Mouse (Mus musculus): ENCODE results near the gene Ippk. TPM values are rescaled to one million over a fixed set of nuclear protein-coding genes. Genes with fewer than 3 reads are reported as not detected.

Ippk gene
- polyA plus RNA-seq (2014; fragmentation: Nextera tagmentation; extraction: Ambion mirVana) = 14.8 and 15.8 TPM in 2 replicates

DNA sequence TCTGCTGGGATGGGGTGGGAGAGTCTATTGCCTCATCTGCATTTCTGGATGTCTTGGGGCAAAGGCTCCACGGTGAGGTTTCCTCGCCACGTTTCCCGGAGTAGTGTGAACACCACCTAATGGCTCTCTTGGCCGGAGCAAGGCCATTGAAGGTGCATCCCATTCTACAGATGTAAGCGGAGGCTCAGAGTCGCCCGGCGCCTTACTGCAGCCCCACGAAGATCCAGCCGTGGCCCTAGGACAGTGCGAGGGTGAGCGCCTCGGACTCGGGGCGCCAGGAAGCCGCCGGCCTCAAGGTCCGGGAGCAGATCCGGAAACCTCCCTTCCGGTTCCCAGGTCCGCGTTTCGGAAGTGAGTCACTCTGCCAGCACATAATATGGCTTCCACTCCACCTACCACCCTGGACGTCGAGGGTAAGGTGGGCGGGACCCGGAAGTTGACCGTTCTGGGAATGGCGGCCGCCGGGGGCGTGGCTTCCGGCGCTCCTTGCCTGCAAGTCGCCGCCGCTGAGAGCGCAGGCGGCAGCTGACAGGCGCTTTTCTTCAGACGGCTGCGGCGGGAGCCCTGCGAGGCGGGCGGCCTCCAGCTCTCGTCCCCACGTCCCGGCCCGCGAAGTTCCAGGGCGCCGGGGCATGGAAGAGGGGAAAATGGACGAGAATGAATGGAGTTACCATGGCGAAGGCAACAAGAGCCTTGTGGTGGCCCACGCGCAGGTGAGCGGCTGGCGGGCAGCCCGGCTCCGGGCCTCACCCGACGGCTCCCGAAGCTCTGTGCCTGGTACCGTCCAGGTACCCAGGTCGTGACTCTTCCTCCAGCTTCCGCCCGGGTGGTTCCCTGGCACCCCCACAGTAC lies at the start of gene Ippk:
Gene Ippk (plus strand): TSS at position 496 of the 852 bp plus-strand sequence.
- Histone ChIP-seq H3K4me2 (ENCODE audit: low read depth, low read length) (peak within 1 kb of the TSS; percentile 96), H3K4me1 (ENCODE audit: control insufficient read depth, insufficient read depth, low read length) (peaks cover 21% of the 10 kb centered on the region), H3K9me3 (ENCODE audit: control insufficient read depth, low read length) (no peaks in the 10 kb centered on the region), H3K36me3 (ENCODE audit: control insufficient read depth, insufficient read depth, low read length) (no peaks in the 10 kb centered on the region), H3K4me3 (ENCODE audit: low read depth, low read length) (peak within 1 kb of the TSS; percentile 83), H3K27me3 (ENCODE audit: control insufficient read depth, insufficient read depth, low read length) (no peaks in the 10 kb centered on the region), H3K27ac (ENCODE audit: low read depth, low read length) (peak within 1 kb of the TSS; percentile 86), H3K9ac (replicated peaks; ENCODE audit: low read depth, low read length) (peak within 1 kb of the TSS; percentile 83)
- peak; percentile 98 for ATAC-seq (ENCODE audit: low read depth)
- WGBS = 1% methylated on average over 68 of the region's 69 CpGs

- Histone ChIP-seq H3K9me3 (ENCODE audit: control insufficient read depth, low read length) (no peaks in the 10 kb centered on the region), H3K4me1 (ENCODE audit: control insufficient read depth, insufficient read depth, low read length) (peaks cover 3% of the 10 kb centered on the region; the same call in 1 of the 2 replicates), H3K27me3 (ENCODE audit: control insufficient read depth, insufficient read depth, low read length) (no peaks in the 10 kb centered on the region), H3K9ac (replicated peaks; ENCODE audit: low read depth, low read length) (no peak overlapping the region), H3K4me2 (ENCODE audit: low read depth, low read length) (no peak overlapping the region), H3K4me3 (ENCODE audit: low read depth, low read length) (no peak overlapping the region), H3K27ac (ENCODE audit: low read depth, low read length) (0 out of 2 replicates have a peak overlapping the region, but pooled peaks have one; percentile 39), H3K36me3 (ENCODE audit: control insufficient read depth, insufficient read depth, low read length) (peaks cover 18% of the 10 kb centered on the region)
- WGBS = 44% methylated on average over 3 of the region's 3 CpGs
- peak; percentile 52; the same call in 1 of the 2 replicates for ATAC-seq (ENCODE audit: low read depth)
Observed at GRCm38 (mm10) chr13:49371428-49371899, 49.6 kb upstream of the Ippk start.

GRCm38 (mm10) chr13:49372370-49373060 lies 48.5 kb upstream of the Ippk start:
- Histone ChIP-seq H3K9me3 (ENCODE audit: control insufficient read depth, low read length) (no peaks in the 10 kb centered on the region), H3K4me3 (ENCODE audit: low read depth, low read length) (no peak overlapping the region), H3K27ac (ENCODE audit: low read depth, low read length) (no peak overlapping the region), H3K4me1 (ENCODE audit: control insufficient read depth, insufficient read depth, low read length) (peaks cover 3% of the 10 kb centered on the region; the same call in 1 of the 2 replicates), H3K4me2 (ENCODE audit: low read depth, low read length) (no peak overlapping the region), H3K9ac (replicated peaks; ENCODE audit: low read depth, low read length) (no peak overlapping the region), H3K27me3 (ENCODE audit: control insufficient read depth, insufficient read depth, low read length) (no peaks in the 10 kb centered on the region), H3K36me3 (ENCODE audit: control insufficient read depth, insufficient read depth, low read length) (peaks cover 27% of the 10 kb centered on the region)
- no peak for ATAC-seq (ENCODE audit: low read depth)
- 95% methylated on average over 9 of the region's 9 CpGs for WGBS

- H3K36me3 ChIP-seq (ENCODE audit: control insufficient read depth, insufficient read depth, low read length) = peaks cover 44% of the 10 kb centered on the region
- no peaks in the 10 kb centered on the region for H3K27me3 ChIP-seq (ENCODE audit: control insufficient read depth, insufficient read depth, low read length)
- ATAC-seq (ENCODE audit: low read depth) = no peak
Observed at GRCm38 (mm10) chr13:49374304-49374703, 46.7 kb upstream of the Ippk start.

DNA sequence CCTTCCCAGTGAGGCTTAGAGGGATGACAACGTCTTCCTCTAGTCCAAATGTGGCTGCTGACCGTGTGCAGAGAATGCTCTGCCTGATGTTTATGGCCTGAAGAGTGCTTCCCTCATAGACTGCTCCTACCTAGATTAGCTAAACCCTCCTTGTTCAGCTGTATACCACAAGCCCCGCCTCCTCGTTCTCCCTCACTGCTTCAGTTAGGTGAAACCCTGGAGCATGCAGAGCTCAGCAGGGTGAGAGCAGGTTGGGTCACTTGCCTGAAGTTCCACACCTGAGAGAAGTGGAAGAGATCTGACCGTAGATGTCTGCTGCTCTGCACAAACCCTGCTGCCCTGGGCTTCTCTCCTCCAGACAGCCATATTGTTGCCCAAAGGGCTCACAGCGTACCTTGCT lies 46.3 kb upstream of the Ippk start:
- H3K9ac ChIP-seq (replicated peaks; ENCODE audit: low read depth, low read length) = no peak overlapping the region
- H3K9me3 ChIP-seq (ENCODE audit: control insufficient read depth, low read length) = no peaks in the 10 kb centered on the region
- peaks cover 47% of the 10 kb centered on the region for H3K36me3 ChIP-seq (ENCODE audit: control insufficient read depth, insufficient read depth, low read length)
- H3K4me2 ChIP-seq (ENCODE audit: low read depth, low read length) = no peak overlapping the region
- H3K27me3 ChIP-seq (ENCODE audit: control insufficient read depth, insufficient read depth, low read length) = no peaks in the 10 kb centered on the region
- H3K4me3 ChIP-seq (ENCODE audit: low read depth, low read length) = no peak overlapping the region
- WGBS = 73% methylated on average over 6 of the region's 6 CpGs
- H3K27ac ChIP-seq (ENCODE audit: low read depth, low read length) = no peak overlapping the region
- no peak for ATAC-seq (ENCODE audit: low read depth)
- H3K4me1 ChIP-seq (ENCODE audit: control insufficient read depth, insufficient read depth, low read length) = peaks cover 3% of the 10 kb centered on the region; the same call in 1 of the 2 replicates

More at GRCm38 (mm10) chr13:49374304-49374703, 46.7 kb upstream of the Ippk start:
- 52% methylated on average over 6 of the region's 6 CpGs for WGBS
- Histone ChIP-seq H3K4me1 (ENCODE audit: control insufficient read depth, insufficient read depth, low read length) (peaks cover 3% of the 10 kb centered on the region; the same call in 1 of the 2 replicates), H3K27ac (ENCODE audit: low read depth, low read length) (no peak overlapping the region), H3K9ac (replicated peaks; ENCODE audit: low read depth, low read length) (no peak overlapping the region), H3K4me3 (ENCODE audit: low read depth, low read length) (no peak overlapping the region), H3K9me3 (ENCODE audit: control insufficient read depth, low read length) (no peaks in the 10 kb centered on the region), H3K4me2 (ENCODE audit: low read depth, low read length) (no peak overlapping the region)

GRCm38 (mm10) chr13:49377608-49378007 lies 43.4 kb upstream of the Ippk start:
- H3K4me2 ChIP-seq (ENCODE audit: low read depth, low read length) = no peak overlapping the region
- no peak overlapping the region for H3K27ac ChIP-seq (ENCODE audit: low read depth, low read length)
- no peaks in the 10 kb centered on the region for H3K9me3 ChIP-seq (ENCODE audit: control insufficient read depth, low read length)
- no peak overlapping the region for H3K9ac ChIP-seq (replicated peaks; ENCODE audit: low read depth, low read length)
- no peak for ATAC-seq (ENCODE audit: low read depth)
- peaks cover 58% of the 10 kb centered on the region for H3K36me3 ChIP-seq (ENCODE audit: control insufficient read depth, insufficient read depth, low read length)
- WGBS = 88% methylated on average over 6 of the region's 6 CpGs
- H3K4me3 ChIP-seq (ENCODE audit: low read depth, low read length) = no peak overlapping the region
- H3K27me3 ChIP-seq (ENCODE audit: control insufficient read depth, insufficient read depth, low read length) = no peaks in the 10 kb centered on the region
- no peaks in the 10 kb centered on the region for H3K4me1 ChIP-seq (ENCODE audit: control insufficient read depth, insufficient read depth, low read length)

DNA sequence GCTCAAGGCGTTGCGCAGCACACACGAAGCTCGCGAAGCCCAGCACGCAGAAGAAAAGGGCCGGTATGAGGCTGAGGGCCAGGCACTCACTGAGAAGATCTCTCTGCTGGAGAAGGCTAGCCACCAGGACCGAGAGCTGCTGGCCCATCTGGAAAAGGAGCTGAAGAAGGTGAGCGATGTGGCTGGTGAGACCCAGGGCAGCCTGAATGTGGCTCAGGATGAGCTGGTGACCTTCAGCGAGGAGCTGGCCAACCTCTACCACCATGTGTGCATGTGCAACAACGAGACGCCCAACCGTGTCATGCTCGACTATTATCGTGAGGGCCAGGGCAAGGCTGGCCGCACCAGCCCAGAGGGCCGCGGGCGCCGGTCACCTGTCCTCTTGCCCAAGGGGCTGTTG lies 41.7 kb upstream of the Ippk start:
- no peak overlapping the region for H3K4me3 ChIP-seq (ENCODE audit: low read depth, low read length)
- 98% methylated on average over 20 of the region's 20 CpGs for WGBS
- peaks cover 74% of the 10 kb centered on the region for H3K36me3 ChIP-seq (ENCODE audit: control insufficient read depth, insufficient read depth, low read length)
- H3K4me1 ChIP-seq (ENCODE audit: control insufficient read depth, insufficient read depth, low read length) = no peaks in the 10 kb centered on the region
- no peaks in the 10 kb centered on the region for H3K9me3 ChIP-seq (ENCODE audit: control insufficient read depth, low read length)
- no peak overlapping the region for H3K9ac ChIP-seq (replicated peaks; ENCODE audit: low read depth, low read length)
- H3K27me3 ChIP-seq (ENCODE audit: control insufficient read depth, insufficient read depth, low read length) = no peaks in the 10 kb centered on the region
- no peak overlapping the region for H3K4me2 ChIP-seq (ENCODE audit: low read depth, low read length)
- H3K27ac ChIP-seq (ENCODE audit: low read depth, low read length) = no peak overlapping the region
- no peak for ATAC-seq (ENCODE audit: low read depth)

DNA sequence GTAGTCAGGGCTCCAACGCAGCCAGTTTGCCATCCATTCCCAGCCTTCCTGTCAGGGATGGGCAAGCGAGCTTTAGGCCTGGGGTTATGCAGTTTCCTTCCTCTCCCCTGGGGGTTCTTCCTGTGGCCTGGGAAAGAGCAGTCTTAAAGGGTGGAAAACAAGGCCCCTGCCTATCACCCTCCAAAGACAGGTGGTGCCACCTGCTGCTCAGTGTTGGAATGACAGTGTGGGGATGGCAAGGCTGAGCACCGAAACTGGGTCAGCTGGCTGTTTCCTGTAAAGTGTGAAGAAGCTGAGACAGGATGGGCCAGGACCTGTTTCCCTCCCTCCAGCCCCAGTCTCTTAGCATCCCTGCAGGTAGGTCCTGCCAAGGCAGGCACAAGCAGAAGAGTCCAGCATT lies 39.8 kb upstream of the Ippk start:
- 33% methylated on average over 3 of the region's 3 CpGs for WGBS

GRCm38 (mm10) chr13:49382997-49383396 lies 38.1 kb upstream of the Ippk start:
- Histone ChIP-seq H3K27ac (ENCODE audit: low read depth, low read length) (no peak overlapping the region), H3K27me3 (ENCODE audit: control insufficient read depth, insufficient read depth, low read length) (no peaks in the 10 kb centered on the region), H3K36me3 (ENCODE audit: control insufficient read depth, insufficient read depth, low read length) (peaks cover 63% of the 10 kb centered on the region), H3K9ac (replicated peaks; ENCODE audit: low read depth, low read length) (no peak overlapping the region), H3K9me3 (ENCODE audit: control insufficient read depth, low read length) (no peaks in the 10 kb centered on the region), H3K4me2 (ENCODE audit: low read depth, low read length) (no peak overlapping the region), H3K4me3 (ENCODE audit: low read depth, low read length) (no peak overlapping the region), H3K4me1 (ENCODE audit: control insufficient read depth, insufficient read depth, low read length) (no peaks in the 10 kb centered on the region)
- 93% methylated on average over 23 of the region's 23 CpGs for WGBS
- ATAC-seq (ENCODE audit: low read depth) = no peak

More for the DNA sequence above, 39.8 kb upstream of the Ippk start:
- no peak overlapping the region for H3K4me3 ChIP-seq (ENCODE audit: low read depth, low read length)
- no peaks in the 10 kb centered on the region for H3K4me1 ChIP-seq (ENCODE audit: control insufficient read depth, insufficient read depth, low read length)
- no peak overlapping the region for H3K9ac ChIP-seq (replicated peaks; ENCODE audit: low read depth, low read length)
- H3K4me2 ChIP-seq (ENCODE audit: low read depth, low read length) = no peak overlapping the region
- no peak overlapping the region for H3K27ac ChIP-seq (ENCODE audit: low read depth, low read length)
- no peaks in the 10 kb centered on the region for H3K9me3 ChIP-seq (ENCODE audit: control insufficient read depth, low read length)
- H3K36me3 ChIP-seq (ENCODE audit: control insufficient read depth, insufficient read depth, low read length) = peaks cover 74% of the 10 kb centered on the region
- no peaks in the 10 kb centered on the region for H3K27me3 ChIP-seq (ENCODE audit: control insufficient read depth, insufficient read depth, low read length)
- ATAC-seq (ENCODE audit: low read depth) = peak; percentile 68
